Mouse (Mus musculus): ENCODE results near the gene Defb19.
A peak's percentile ranks its signal among the peaks of the same experiment; 100 is the strongest.

DNA sequence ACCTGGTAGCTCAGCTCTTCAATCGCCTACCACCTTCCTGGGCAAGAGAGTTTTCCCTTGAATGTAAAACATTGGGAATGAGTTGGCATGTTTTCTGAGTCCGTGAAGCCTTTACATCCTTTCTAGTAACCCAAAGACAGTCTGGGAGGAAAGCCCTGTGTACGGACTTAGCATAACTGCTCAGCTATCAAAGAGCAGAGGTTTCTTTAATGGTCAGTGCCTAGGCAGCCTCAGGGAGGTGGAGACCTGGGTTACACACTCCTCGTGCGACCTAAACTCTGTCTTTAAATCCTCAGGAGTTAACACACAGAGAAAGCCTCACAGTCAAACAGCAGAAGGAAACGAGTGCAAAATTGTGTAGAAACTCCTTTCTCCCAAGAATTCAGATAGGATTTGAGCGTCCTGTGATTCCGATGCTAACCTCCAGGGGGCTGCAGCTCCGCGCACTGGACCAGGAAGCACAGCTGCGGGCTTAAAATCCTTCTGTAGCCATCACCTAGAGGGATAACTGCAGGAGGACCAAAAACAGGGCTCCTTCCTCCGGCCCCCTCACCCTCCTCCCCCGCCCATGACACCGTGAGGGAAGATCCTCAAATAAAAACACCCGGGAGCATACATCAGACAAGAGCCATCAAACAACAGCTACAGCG, 26.2 kb downstream of the Defb19 start:
- TF ChIP-seq CTCF (IDR thresholded peaks at IDR 0.05) (peak; percentile 79), EP300 (IDR thresholded peaks at IDR 0.05) (no peak)
